ENCODE assay signal across 7 mouse cellular contexts in the genomic region with DNA sequence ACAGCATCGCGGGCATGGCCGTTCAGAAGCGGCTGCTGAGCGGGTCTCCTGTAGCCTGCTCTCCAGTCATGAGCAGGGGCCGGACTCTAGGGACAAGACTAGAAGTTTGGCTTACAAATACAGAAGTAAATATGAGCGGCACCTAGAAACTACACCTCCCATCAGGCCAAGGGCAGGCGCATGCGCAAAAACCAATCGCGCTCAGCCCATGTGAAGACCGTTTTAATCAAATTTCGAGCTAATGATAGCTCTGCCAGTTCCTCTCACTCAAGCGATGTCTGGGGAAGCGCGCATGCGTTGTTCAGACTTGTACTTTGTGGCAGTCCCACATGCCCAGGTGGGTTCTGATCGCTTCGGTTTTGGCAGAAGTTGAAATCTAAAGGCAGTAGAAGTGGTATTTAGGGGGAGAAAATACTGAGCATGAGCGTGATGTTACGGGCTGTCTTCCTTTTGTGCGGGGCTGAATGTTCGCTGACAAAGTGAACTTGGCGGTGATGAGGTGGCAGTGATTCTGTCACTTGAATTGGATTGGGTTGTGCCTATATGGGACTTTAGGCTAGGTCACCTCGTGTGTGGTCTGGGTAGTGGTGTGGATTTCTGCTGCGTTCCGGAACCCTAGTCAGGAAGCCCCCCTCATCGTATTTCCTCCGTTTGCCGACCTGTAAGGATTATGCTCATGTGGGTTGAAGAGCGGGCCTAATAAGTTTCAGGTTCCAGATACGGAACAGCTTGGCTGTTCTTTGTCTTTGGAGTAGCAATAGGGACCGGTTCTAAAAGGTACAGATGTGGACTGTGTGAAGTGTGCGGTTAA. TPM values are rescaled to one million over a fixed set of nuclear protein-coding genes. Genes with fewer than 3 reads are reported as not detected.
DNase-seq lines count a peak whose midpoint lies in the region; ATAC-seq lines count a peak whose summit lies in the region.

A gene (minus strand): TSS at position 168 of the 811 bp plus-strand sequence.
A gene (plus strand): TSS at position 242 of the 811 bp plus-strand sequence.

- ATAC-seq in intestine, embryonic 16.5 days: peak; percentile 98
- ATAC-seq in midbrain, embryonic 11.5 days (ENCODE audit: low FRiP score): peak; percentile 96

- H3K9me3 ChIP-seq in intestine, embryonic 16.5 days (ENCODE audit: control insufficient read depth, low read length): no peaks in the 10 kb centered on the region
- no peaks in the 10 kb centered on the region for H3K9me3 ChIP-seq in midbrain, embryonic 11.5 days (ENCODE audit: control insufficient read depth, low read length)

- H3K9ac ChIP-seq in intestine, embryonic 16.5 days (ENCODE audit: low read depth, low read length): peak within 1 kb of the TSS; percentile 76
- peak within 1 kb of the TSS; percentile 70 for H3K9ac ChIP-seq in midbrain, embryonic 11.5 days (ENCODE audit: low read length)

- H3K4me1 ChIP-seq in intestine, embryonic 16.5 days (ENCODE audit: control insufficient read depth, insufficient read depth, low read length): peaks cover 3% of the 10 kb centered on the region
- no peaks in the 10 kb centered on the region for H3K4me1 ChIP-seq in midbrain, embryonic 11.5 days (ENCODE audit: control insufficient read depth, insufficient read depth, low read length)

- intact Hi-C loops in left cerebral cortex, postnatal 36 days (cut with DNase I): no loop called here

- no peaks in the 10 kb centered on the region for H3K27me3 ChIP-seq in intestine, embryonic 16.5 days (replicated peaks; ENCODE audit: control insufficient read depth, insufficient read depth, low read length)
- H3K27me3 ChIP-seq in midbrain, embryonic 11.5 days (ENCODE audit: control insufficient read depth, insufficient read depth, low read length): no peaks in the 10 kb centered on the region

- peak within 1 kb of the TSS; percentile 65 for H3K27ac ChIP-seq in intestine, embryonic 16.5 days (ENCODE audit: low read length)
- H3K27ac ChIP-seq in midbrain, embryonic 11.5 days (ENCODE audit: low read depth, low read length): peak within 1 kb of the TSS; percentile 7; the same call in 1 of the 2 replicates

- under 1% methylated on average over 34 of the region's 34 CpGs for WGBS in intestine, embryonic 16.5 days
- WGBS in midbrain, embryonic 11.5 days: under 1% methylated on average over 34 of the region's 34 CpGs

- peak within 1 kb of the TSS; percentile 62 for H3K4me2 ChIP-seq in intestine, embryonic 16.5 days (ENCODE audit: low read depth, low read length)
- peak within 1 kb of the TSS; percentile 65 for H3K4me2 ChIP-seq in midbrain, embryonic 11.5 days

- H3K4me3 ChIP-seq in intestine, embryonic 16.5 days (ENCODE audit: low read length): peak within 1 kb of the TSS; percentile 62
- peak within 1 kb of the TSS; percentile 50 for H3K4me3 ChIP-seq in midbrain, embryonic 11.5 days (ENCODE audit: low read depth, low read length)

- H3K36me3 ChIP-seq in intestine, embryonic 16.5 days (ENCODE audit: control insufficient read depth, insufficient read depth, low read length): no peaks in the 10 kb centered on the region
- H3K36me3 ChIP-seq in midbrain, embryonic 11.5 days (ENCODE audit: control insufficient read depth, insufficient read depth, low read length): no peaks in the 10 kb centered on the region

- peak; percentile 95 for DNase-seq in adrenal gland, adult 8-10 months
- DNase-seq in embryo, embryonic 9.5 days (ENCODE audit: extremely low spot score): peak; percentile 92
- DNase-seq in gastrocnemius, postnatal 4 days (ENCODE audit: low spot score in 2 of 2): peak; percentile 85 to 93
- peak; percentile 92 to 93 for DNase-seq in left cerebral cortex, postnatal 36 days (ENCODE audit: low spot score in 2 of 2)
- peak; percentile 99 for DNase-seq in midbrain, embryonic 11.5 days (ENCODE audit: low spot score, missing footprints)
- DNase-seq in skeletal muscle tissue, adult 2 months (ENCODE audit: low read depth, low spot score): peak; percentile 98

RNA-seq across cellular contexts. Expression of the first gene that starts in this region (rescaled TPM):
- total RNA-seq in adrenal gland, adult 8-10 months (2022): 10 to 100 TPM in 3 of 4 experiments, 1 to 10 TPM in 1; 9.4 to 17.4 (median 12.3) TPM
- 1 to 10 TPM; 5.4 to 6.9 TPM for total RNA-seq in gastrocnemius, postnatal 4 days (2021)
- 3.8 and 4.7 TPM in 2 replicates for polyA plus RNA-seq in intestine, embryonic 16.5 days (2015; fragmentation: Nextera tagmentation; extraction: Ambion mirVana)
- total RNA-seq in left cerebral cortex, postnatal 36 days (2021): 1 to 10 TPM; 4.5 to 5.3 TPM
- polyA plus RNA-seq in midbrain, embryonic 11.5 days (2014; fragmentation: Nextera tagmentation; extraction: Ambion mirVana): 5.3 and 7.6 TPM in 2 replicates

RNA-seq across cellular contexts. Expression of the second gene that starts in this region (rescaled TPM):
- total RNA-seq in adrenal gland, adult 8-10 months (2022): 10 to 100 TPM; 26.6 to 31.6 (median 30.5) TPM
- total RNA-seq in gastrocnemius, postnatal 4 days (2021): 10 to 100 TPM; 17.5 to 19.4 TPM
- 7.7 and 8.4 TPM in 2 replicates for polyA plus RNA-seq in intestine, embryonic 16.5 days (2015; fragmentation: Nextera tagmentation; extraction: Ambion mirVana)
- 10 to 100 TPM; 16.4 to 24.1 TPM for total RNA-seq in left cerebral cortex, postnatal 36 days (2021)
- 14.1 and 17.1 TPM in 2 replicates for polyA plus RNA-seq in midbrain, embryonic 11.5 days (2014; fragmentation: Nextera tagmentation; extraction: Ambion mirVana)

Comparison
In these comparisons a context has a peak if more than half of its experiments do, and no peak if none do; other contexts are left out.
1. Peak in every context shown above with its lines: DNase-seq, ATAC-seq, H3K4me3 ChIP-seq and H3K27ac ChIP-seq.